13 mouse cellular contexts compared by ENCODE assay signal in the genomic region with DNA sequence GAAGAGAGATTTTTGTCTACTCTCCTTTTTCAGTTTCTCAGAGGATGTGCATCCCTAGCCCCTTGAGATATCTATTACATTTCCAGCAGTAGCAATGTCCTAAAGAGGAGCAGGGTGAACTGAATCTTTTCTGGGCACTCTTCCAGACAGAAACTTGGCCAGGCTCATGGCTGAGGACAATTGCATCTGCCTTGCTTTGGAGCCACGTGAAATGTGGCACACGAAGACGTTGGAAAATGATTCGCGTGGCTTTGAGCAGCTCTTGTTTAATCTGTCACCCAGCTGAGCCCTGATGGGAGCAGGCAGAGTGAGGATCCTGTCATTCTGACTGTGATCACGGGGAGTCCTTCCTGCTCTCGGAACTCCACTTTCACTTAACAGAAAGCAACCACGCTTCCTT.
DNase-seq lines count a peak whose midpoint lies in the region; ATAC-seq lines count a peak whose summit lies in the region.
"Had no signal": no experiment of that assay in that cellular context is flagged by ENCODE, and none has a peak within 500 bp of the region (broad histone marks: within the 10 kb centered on the region; RNA-seq: fewer than 3 reads in every experiment).

No protein-coding gene starts in this region.

- H3K4me2 ChIP-seq in hindbrain, embryonic 16.5 days (ENCODE audit: low read length), result no peak overlapping the region
- no peak overlapping the region for H3K4me2 ChIP-seq in hindbrain, embryonic 13.5 days
- H3K4me2 ChIP-seq: embryonic facial prominence, embryonic 15.5 days; heart, embryonic 13.5 days; liver, embryonic 15.5 days had no signal

- WGBS in hindbrain, embryonic 16.5 days, result 45% methylated on average over 8 of the region's 8 CpGs
- WGBS in hindbrain, embryonic 13.5 days, result 72% methylated on average over 8 of the region's 8 CpGs

- H3K27me3 ChIP-seq in hindbrain, embryonic 16.5 days (replicated peaks; ENCODE audit: control insufficient read depth, insufficient read depth, low read length), result no peaks in the 10 kb centered on the region
- H3K27me3 ChIP-seq in hindbrain, embryonic 13.5 days, result no peaks in the 10 kb centered on the region
- H3K27me3 ChIP-seq: embryonic facial prominence, embryonic 15.5 days; heart, embryonic 13.5 days; liver, embryonic 15.5 days had no signal

- ATAC-seq in hindbrain, embryonic 16.5 days, result peak; percentile 61; the same call in 1 of the 2 replicates
- no peak for ATAC-seq in hindbrain, embryonic 13.5 days (ENCODE audit: low FRiP score)
- ATAC-seq in monocyte, adult 5-6 weeks (replicated peaks; ENCODE audit: insufficient number of reproducible peaks, low FRiP score, low TSS enrichment, poor library complexity, severe bottlenecking), result no peak

- H3K27ac ChIP-seq in hindbrain, embryonic 16.5 days (ENCODE audit: low read depth, low read length), result no peak overlapping the region
- H3K27ac ChIP-seq in hindbrain, embryonic 13.5 days, result no peak overlapping the region
- H3K27ac ChIP-seq: embryonic facial prominence, embryonic 15.5 days; heart, embryonic 13.5 days; kidney, postnatal 0 days; liver, embryonic 15.5 days had no signal

- peak; percentile 2 for DNase-seq in adrenal gland, postnatal 10 days
- no peak for DNase-seq in adrenal gland, postnatal 4 days (ENCODE audit: low spot score in 2 of 2)
- peak; percentile 70 for DNase-seq in brain, adult 2 months (ENCODE audit: low read depth, low spot score)
- DNase-seq in left cerebral cortex, postnatal 25 days (ENCODE audit: low spot score in 2 of 2), result peak; percentile 28 to 51
- no peak for DNase-seq in c-Kit-positive CD71-positive TER-119-positive erythroid progenitor cells, embryonic 14.5 days (ENCODE audit: low spot score)

- no peak overlapping the region for H3K4me3 ChIP-seq in hindbrain, embryonic 16.5 days (ENCODE audit: low read length)
- no peak overlapping the region for H3K4me3 ChIP-seq in hindbrain, embryonic 13.5 days
- H3K4me3 ChIP-seq: embryonic facial prominence, embryonic 15.5 days; heart, embryonic 13.5 days; liver, embryonic 15.5 days; myocyte had no signal

- H3K9me3 ChIP-seq in hindbrain, embryonic 16.5 days (ENCODE audit: control insufficient read depth, low read length), result no peaks in the 10 kb centered on the region
- no peaks in the 10 kb centered on the region for H3K9me3 ChIP-seq in hindbrain, embryonic 13.5 days
- H3K9me3 ChIP-seq: embryonic facial prominence, embryonic 15.5 days; heart, embryonic 13.5 days; liver, embryonic 15.5 days had no signal

- no peaks in the 10 kb centered on the region for H3K36me3 ChIP-seq in hindbrain, embryonic 16.5 days (ENCODE audit: control insufficient read depth, insufficient read depth, low read length)
- no peaks in the 10 kb centered on the region for H3K36me3 ChIP-seq in hindbrain, embryonic 13.5 days
- H3K36me3 ChIP-seq: embryonic facial prominence, embryonic 15.5 days; heart, embryonic 13.5 days; liver, embryonic 15.5 days had no signal

- H3K9ac ChIP-seq in hindbrain, embryonic 16.5 days (ENCODE audit: low read depth, low read length), result no peak overlapping the region
- no peak overlapping the region for H3K9ac ChIP-seq in hindbrain, embryonic 13.5 days
- H3K9ac ChIP-seq: embryonic facial prominence, embryonic 15.5 days; heart, embryonic 13.5 days; liver, embryonic 15.5 days had no signal

- no peaks in the 10 kb centered on the region; the same call in 1 of the 2 replicates for H3K4me1 ChIP-seq in hindbrain, embryonic 16.5 days (ENCODE audit: control insufficient read depth, insufficient read depth, low read depth, low read length)
- H3K4me1 ChIP-seq in hindbrain, embryonic 13.5 days (replicated peaks), result 0 out of 2 replicates have a peak, but pooled peaks cover 10% of the 10 kb centered on the region
- H3K4me1 ChIP-seq: embryonic facial prominence, embryonic 15.5 days; heart, embryonic 13.5 days; liver, embryonic 15.5 days had no signal

- intact Hi-C loops in left cerebral cortex, postnatal 25 days (cut with DNase I), result loop anchor here (10.0 kb wide), 1 partner anchor 597 kb away; no protein-coding TSS in a partner anchor

Comparison
In these comparisons a context has a peak if more than half of its experiments do, and no peak if none do; other contexts are left out.
1. DNase-seq: peak in adrenal gland, postnatal 10 days (single experiment), brain, adult 2 months (single experiment) and left cerebral cortex, postnatal 25 days (2 of 2); none in adrenal gland, postnatal 4 days (0 of 2) and c-Kit-positive CD71-positive TER-119-positive erythroid progenitor cells, embryonic 14.5 days (single experiment).